Mouse (Mus musculus): ENCODE measurements around the gene Xpr1.
"Not testable (repeated sequence)": the region's sequence is repeated elsewhere in the genome, so short reads cannot be mapped to it uniquely, and the experiment has no call there.

The Xpr1 gene

GRCm38 (mm10) chr1:155337315-155337714 is 79.9 kb downstream of the Xpr1 start:
- no peak for DNase-seq (ENCODE audit: low read depth, low spot score)

GRCm38 (mm10) chr1:155335963-155336362 is 81.3 kb downstream of the Xpr1 start:
- DNase-seq (ENCODE audit: low read depth, low spot score): no peak

- no peak for DNase-seq (ENCODE audit: low read depth, low spot score)
Observed at GRCm38 (mm10) chr1:155322183-155322582, 95.0 kb downstream of the Xpr1 start.

GRCm38 (mm10) chr1:155320091-155320833 is 97.0 kb downstream of the Xpr1 start:
- no peak for DNase-seq (ENCODE audit: low read depth, low spot score)

- DNase-seq (ENCODE audit: low read depth, low spot score): no peak
Observed at GRCm38 (mm10) chr1:155319513-155319912, 97.7 kb downstream of the Xpr1 start.

- DNase-seq (ENCODE audit: low read depth, low spot score): no peak
Observed at GRCm38 (mm10) chr1:155311672-155312071, 105.5 kb downstream of the Xpr1 start.

- DNase-seq (ENCODE audit: low read depth, low spot score): no peak
Observed at GRCm38 (mm10) chr1:155306879-155307278, 110.3 kb downstream of the Xpr1 start.

GRCm38 (mm10) chr1:155303402-155303801 is 113.8 kb downstream of the Xpr1 start:
- no peak for DNase-seq (ENCODE audit: low read depth, low spot score)

GRCm38 (mm10) chr1:155297615-155298014 is 119.6 kb downstream of the Xpr1 start:
- no peak for DNase-seq (ENCODE audit: low read depth, low spot score)

GRCm38 (mm10) chr1:155297203-155297602 is 120.0 kb downstream of the Xpr1 start:
- DNase-seq (ENCODE audit: low read depth, low spot score): no peak

GRCm38 (mm10) chr1:155293446-155293845 is 123.8 kb downstream of the Xpr1 start:
- DNase-seq (ENCODE audit: low read depth, low spot score): peak; percentile 69

GRCm38 (mm10) chr1:155289411-155289810 is 127.8 kb downstream of the Xpr1 start:
- no peak for DNase-seq (ENCODE audit: low read depth, low spot score)

- no peak for DNase-seq (ENCODE audit: low read depth, low spot score)
Observed at GRCm38 (mm10) chr1:155288033-155288432, 129.2 kb downstream of the Xpr1 start.

- no peak for DNase-seq (ENCODE audit: low read depth, low spot score)
Observed at GRCm38 (mm10) chr1:155283808-155284207, 133.4 kb downstream of the Xpr1 start.

- peak; percentile 69 for DNase-seq (ENCODE audit: low read depth, low spot score)
Observed at GRCm38 (mm10) chr1:155281003-155281793, 136.0 kb downstream of the Xpr1 start.

- no peak for DNase-seq (ENCODE audit: low read depth, low spot score)
Observed at GRCm38 (mm10) chr1:155280306-155280705, 136.9 kb downstream of the Xpr1 start.

GRCm38 (mm10) chr1:155276381-155277033 is 140.7 kb downstream of the Xpr1 start:
- no peak for DNase-seq (ENCODE audit: low read depth, low spot score)

- no peak for DNase-seq (ENCODE audit: low read depth, low spot score)
Observed at GRCm38 (mm10) chr1:155275793-155276192, 141.4 kb downstream of the Xpr1 start.

- DNase-seq (ENCODE audit: low read depth, low spot score): no peak
Observed at GRCm38 (mm10) chr1:155274976-155275375, 142.2 kb downstream of the Xpr1 start.

- no peak for DNase-seq (ENCODE audit: low read depth, low spot score)
Observed at GRCm38 (mm10) chr1:155272953-155273352, 144.3 kb downstream of the Xpr1 start.

GRCm38 (mm10) chr1:155262496-155262895 is 154.7 kb downstream of the Xpr1 start:
- DNase-seq (ENCODE audit: low read depth, low spot score): not testable (repeated sequence)

- DNase-seq (ENCODE audit: low read depth, low spot score): no peak
Observed at GRCm38 (mm10) chr1:155254309-155254708, 162.9 kb downstream of the Xpr1 start.

Measured in embryo, embryonic 11.5 days (tissue).